Mouse (Mus musculus) ES-Bruce4 (cell line): ENCODE data around the gene Lsm12. TPM values are rescaled to one million over a fixed set of nuclear protein-coding genes. Genes with fewer than 3 reads are reported as not detected.

Experiments used
- H3K27ac ChIP-seq: 2 replicates; pipeline ENCODE4 v1.5.1; 2012; ENCODE audit warnings: low read length, inconsistent platforms; ENCODE audit not compliant: insufficient read depth
- H3K27me3 ChIP-seq: 2 replicates; pipeline ENCODE4 v1.6.1; 2012; ENCODE audit warnings: mild to moderate bottlenecking, low read length, inconsistent platforms; ENCODE audit not compliant: control insufficient read depth, poor library complexity, insufficient read depth, severe bottlenecking
- H3K36me3 ChIP-seq: 2 replicates; pipeline ENCODE4 v1.6.1; 2012; ENCODE audit warnings: inconsistent platforms, mild to moderate bottlenecking, low read length, moderate library complexity; ENCODE audit not compliant: control insufficient read depth, poor library complexity, insufficient read depth, severe bottlenecking
- H3K4me1 ChIP-seq: one replicate; pipeline ENCODE4 v1.8.1; 2011; ENCODE audit warnings: low read length; ENCODE audit not compliant: control insufficient read depth, insufficient read depth
- H3K4me3 ChIP-seq: 2 replicates; pipeline ENCODE4 v1.5.1; 2011; ENCODE audit warnings: low read depth, mild to moderate bottlenecking, low read length
- H3K9ac ChIP-seq: 2 replicates; pipeline ENCODE4 v1.6.1; 2012; ENCODE audit warnings: low read depth, mild to moderate bottlenecking, inconsistent platforms; ENCODE audit not compliant: poor library complexity, severe bottlenecking
- H3K9me3 ChIP-seq: replicated peaks from 2 replicates; pipeline ENCODE4 v1.6.1; 2012; ENCODE audit warnings: mild to moderate bottlenecking, low read length, inconsistent platforms; ENCODE audit not compliant: control insufficient read depth, poor library complexity, insufficient read depth, severe bottlenecking
- CTCF ChIP-seq: IDR thresholded peaks from one replicate; pipeline ENCODE4 v1.8.1; 2011; ENCODE audit warnings: low read depth, low read length
- EP300 ChIP-seq: IDR thresholded peaks from 2 replicates; pipeline ENCODE4 v1.6.1; 2011; ENCODE audit warnings: low read depth, low read length; ENCODE audit not compliant: insufficient read depth
- POLR2A ChIP-seq: IDR thresholded peaks from one replicate; pipeline ENCODE4 v1.8.1; 2011; ENCODE audit warnings: low read length; ENCODE audit not compliant: insufficient read depth
- polyA plus RNA-seq: library from polyadenylated mRNA; stranded (reverse); fragments of >200 nt; gene quantifications from 2 replicates; pipeline ENCODE4 v1.2.4, GENCODE M21; 2011; ENCODE audit warnings: low read depth; ENCODE audit not compliant: missing spikeins, insufficient read depth, insufficient read length

The Lsm12 gene
- 137 and 146 TPM in 2 replicates for polyA plus RNA-seq

DNA sequence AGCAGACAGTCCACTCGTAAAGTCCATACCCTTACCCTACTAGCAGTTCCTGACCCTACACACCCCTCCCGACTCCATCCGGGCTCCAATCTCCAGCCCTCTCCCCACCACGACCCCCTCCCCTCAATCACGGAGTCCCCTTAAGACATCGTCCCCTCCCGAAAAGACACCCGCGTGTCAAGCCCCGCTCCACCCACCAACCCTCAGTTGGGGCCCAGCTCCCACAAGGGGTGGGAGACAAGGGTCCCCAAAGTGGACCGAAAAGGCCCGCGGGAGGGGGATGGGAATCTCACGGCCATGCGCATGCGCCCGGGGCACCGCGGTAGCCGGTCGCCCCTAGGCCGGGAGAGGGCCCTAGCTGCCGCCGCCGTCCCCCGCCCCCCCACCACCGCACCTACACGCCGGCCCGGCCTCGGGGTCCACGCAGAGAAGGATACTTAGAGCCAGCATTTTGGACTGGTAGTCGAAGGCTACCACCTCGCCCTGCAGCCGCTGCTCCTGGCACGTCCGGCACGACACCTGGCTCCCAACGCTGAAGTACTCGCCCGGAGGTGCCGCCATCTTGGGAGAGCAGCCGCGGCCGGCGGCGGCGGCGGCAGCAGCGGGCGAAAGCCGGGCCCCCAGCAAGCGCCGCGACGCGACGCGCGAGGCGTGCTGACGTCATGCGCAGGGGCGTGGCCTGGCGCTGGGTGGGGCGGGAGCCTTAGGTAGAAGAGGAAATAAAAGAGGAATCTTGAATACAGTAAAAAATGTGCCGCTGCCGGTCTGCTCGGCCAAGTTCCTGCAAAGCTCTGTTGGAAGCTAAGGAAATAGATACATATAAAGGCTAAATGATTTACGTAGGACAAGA, at the start of gene Lsm12:
Lsm12 (minus strand) TSS at position 651 of the 850 bp plus-strand sequence.
- H3K9me3 ChIP-seq, result no peaks in the 10 kb centered on the region
- H3K36me3 ChIP-seq, result peaks cover 32% of the 10 kb centered on the region
- no peak for TF ChIP-seq EP300
- peak; percentile 59 for TF ChIP-seq POLR2A
- TF ChIP-seq CTCF, result no peak
- H3K4me3 ChIP-seq, result peak within 1 kb of the TSS; percentile 98
- peaks cover 2% of the 10 kb centered on the region for H3K4me1 ChIP-seq
- no peaks in the 10 kb centered on the region for H3K27me3 ChIP-seq
- peak within 1 kb of the TSS; percentile 83 for H3K27ac ChIP-seq
- peak within 1 kb of the TSS; percentile 96 for H3K9ac ChIP-seq

GRCm38 (mm10) chr11:102230006-102230741, 45.1 kb upstream of the Lsm12 start, which contains the start of gene Hdac5:
Gene Hdac5 (minus strand): TSS chr11:102230166.
- peak; percentile 31 for TF ChIP-seq POLR2A
- no peak for TF ChIP-seq EP300
- H3K4me3 ChIP-seq, result peak within 1 kb of the TSS; percentile 89
- no peaks in the 10 kb centered on the region for H3K36me3 ChIP-seq
- no peaks in the 10 kb centered on the region for H3K27me3 ChIP-seq
- no peak within 1 kb of the TSS for H3K27ac ChIP-seq
- H3K9ac ChIP-seq, result peak within 1 kb of the TSS; percentile 83
- peaks cover 10% of the 10 kb centered on the region for H3K4me1 ChIP-seq
- H3K9me3 ChIP-seq, result no peaks in the 10 kb centered on the region

DNA sequence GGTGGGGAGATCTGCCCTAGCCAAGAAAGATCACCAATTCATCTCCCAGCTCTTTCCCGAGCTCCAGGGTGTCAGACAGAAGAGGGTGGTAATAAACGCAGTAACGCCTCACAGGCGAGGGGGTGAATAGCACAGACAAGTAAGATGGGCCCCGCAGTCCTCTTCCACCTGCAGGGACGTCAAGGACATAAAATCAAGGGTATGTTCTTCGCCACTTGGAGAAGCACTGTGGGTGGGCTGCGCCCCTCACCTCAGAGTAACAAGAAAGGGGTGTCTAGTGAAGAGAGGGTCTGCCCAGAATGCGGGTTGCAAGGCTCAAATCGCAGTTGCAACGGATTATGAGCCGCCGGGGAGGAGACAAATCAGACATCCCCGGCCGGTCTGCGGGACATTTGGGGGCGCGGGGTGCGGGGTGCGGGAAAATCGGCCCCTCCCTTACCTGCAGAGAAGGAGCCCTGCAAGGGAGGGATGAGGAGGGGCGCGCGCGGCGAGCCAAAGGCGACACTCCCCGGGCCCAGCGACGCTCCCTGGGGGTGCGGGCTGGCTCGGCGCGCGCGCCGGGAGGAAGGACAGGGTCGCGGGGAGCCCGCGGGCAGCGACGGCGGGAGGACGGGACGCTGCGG, 44.3 kb upstream of the Lsm12 start:
- H3K27ac ChIP-seq, result no peak overlapping the region
- no peaks in the 10 kb centered on the region for H3K36me3 ChIP-seq
- peak overlapping the region; percentile 89 for H3K4me3 ChIP-seq
- H3K9ac ChIP-seq, result peak overlapping the region; percentile 83
- H3K27me3 ChIP-seq, result no peaks in the 10 kb centered on the region
- H3K9me3 ChIP-seq, result no peaks in the 10 kb centered on the region
- TF ChIP-seq CTCF, result no peak
- TF ChIP-seq POLR2A, result no peak
- no peak for TF ChIP-seq EP300
- peaks cover 10% of the 10 kb centered on the region for H3K4me1 ChIP-seq

DNA sequence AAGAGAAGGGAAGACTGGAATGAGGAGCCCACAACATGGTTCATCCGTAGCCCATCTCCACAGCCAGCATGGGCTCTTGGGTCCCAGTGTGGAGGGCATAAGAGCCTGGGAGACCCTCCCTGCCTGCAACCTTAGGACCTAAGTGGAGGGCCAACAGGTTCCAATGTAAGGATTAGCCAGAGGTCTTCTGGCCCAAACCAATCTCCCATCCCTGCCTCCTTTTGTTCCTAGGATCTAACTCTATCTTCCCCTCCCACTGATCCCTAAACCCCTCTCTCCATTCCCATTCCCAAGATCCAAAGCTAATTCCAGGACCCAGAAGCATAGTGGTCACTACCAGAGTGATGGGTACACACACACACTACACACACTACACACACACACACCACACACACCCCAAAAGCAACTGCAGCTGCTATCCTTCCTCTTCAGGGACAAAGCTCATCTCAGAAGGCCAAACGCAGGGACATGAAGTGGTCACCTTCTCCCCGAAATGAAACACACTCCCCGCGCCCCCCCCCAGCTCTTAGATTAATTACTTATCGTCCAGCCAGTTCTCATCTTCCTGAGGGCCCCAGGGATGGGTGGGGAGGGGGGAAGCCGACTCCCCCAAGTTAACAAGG, 43.7 kb upstream of the Lsm12 start:
- Histone ChIP-seq H3K4me3 (peak overlapping the region; percentile 89), H3K9me3 (no peaks in the 10 kb centered on the region), H3K27me3 (no peaks in the 10 kb centered on the region), H3K4me1 (peaks cover 12% of the 10 kb centered on the region), H3K9ac (peak overlapping the region; percentile 83), H3K36me3 (no peaks in the 10 kb centered on the region), H3K27ac (no peak overlapping the region)
- TF ChIP-seq POLR2A (no peak), CTCF (no peak), EP300 (no peak)

- peaks cover 12% of the 10 kb centered on the region for H3K4me1 ChIP-seq
- TF ChIP-seq EP300, result no peak
- no peak for TF ChIP-seq POLR2A
- TF ChIP-seq CTCF, result no peak
- no peak overlapping the region for H3K27ac ChIP-seq
- no peak overlapping the region for H3K9ac ChIP-seq
- no peaks in the 10 kb centered on the region for H3K36me3 ChIP-seq
- no peak overlapping the region for H3K4me3 ChIP-seq
- no peaks in the 10 kb centered on the region for H3K9me3 ChIP-seq
- no peaks in the 10 kb centered on the region for H3K27me3 ChIP-seq
Observed at GRCm38 (mm10) chr11:102228191-102228545, 43.1 kb upstream of the Lsm12 start.
